Mouse (Mus musculus) embryonic fibroblast, embryonic 13.5 days (primary cell): ENCODE results near the gene D1Pas1. TPM values are rescaled to one million over a fixed set of nuclear protein-coding genes. Genes with fewer than 3 reads are reported as not detected.

Source experiments
- H3K27ac ChIP-seq: 2 replicates; pipeline ENCODE4 v1.5.1; 2012; ENCODE audit warnings: low read length, control low read depth, inconsistent platforms; ENCODE audit not compliant: insufficient read depth
- H3K4me1 ChIP-seq: 2 replicates; pipeline ENCODE4 v1.6.1; 2011; ENCODE audit warnings: low read length; ENCODE audit not compliant: control insufficient read depth, insufficient read depth
- H3K4me3 ChIP-seq: 2 replicates; pipeline ENCODE4 v1.5.1; 2011; ENCODE audit warnings: mild to moderate bottlenecking, control low read depth, low read length; ENCODE audit not compliant: insufficient read depth
- CTCF ChIP-seq: IDR thresholded peaks from 2 replicates; pipeline ENCODE4 v1.5.1; 2011; ENCODE audit warnings: mild to moderate bottlenecking, control low read depth, low read length, moderate library complexity, borderline replicate concordance; ENCODE audit not compliant: insufficient read depth
- POLR2A ChIP-seq: IDR thresholded peaks from 2 replicates; pipeline ENCODE4 v1.6.1; 2011; ENCODE audit warnings: low read depth, mild to moderate bottlenecking, control low read depth, low read length, moderate library complexity
- polyA plus RNA-seq: library from polyadenylated mRNA; stranded (reverse); fragments of >200 nt; gene quantifications from 2 replicates; pipeline ENCODE4 v1.2.4, GENCODE M21; 2011; ENCODE audit warnings: low read depth; ENCODE audit not compliant: missing spikeins, insufficient read length

D1Pas1 gene
- polyA plus RNA-seq, 1 experiment, result 0.16 TPM

DNA sequence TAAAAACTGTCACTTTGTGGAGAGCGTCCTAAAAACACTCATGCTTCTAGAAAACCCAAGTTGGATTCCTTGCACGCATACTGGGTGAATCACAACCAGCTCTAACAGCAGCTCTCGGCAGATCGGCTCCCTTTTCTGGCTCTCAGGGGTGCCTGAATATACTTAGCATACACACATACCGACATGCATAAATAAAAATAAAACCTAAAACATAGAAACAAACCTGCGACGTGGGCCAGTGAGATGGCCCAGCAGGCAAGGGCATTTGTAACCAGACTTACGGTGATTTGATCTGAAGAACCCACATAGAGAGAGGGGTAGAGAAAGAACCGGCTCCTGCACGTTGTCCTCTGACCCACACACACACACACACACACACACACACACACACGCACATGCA lies 17.9 kb downstream of the D1Pas1 start:
- H3K4me3 ChIP-seq, result no peak overlapping the region
- TF ChIP-seq POLR2A (no peak), CTCF (no peak)
- peaks cover 3% of the 10 kb centered on the region for H3K4me1 ChIP-seq
- H3K27ac ChIP-seq, result no peak overlapping the region

DNA sequence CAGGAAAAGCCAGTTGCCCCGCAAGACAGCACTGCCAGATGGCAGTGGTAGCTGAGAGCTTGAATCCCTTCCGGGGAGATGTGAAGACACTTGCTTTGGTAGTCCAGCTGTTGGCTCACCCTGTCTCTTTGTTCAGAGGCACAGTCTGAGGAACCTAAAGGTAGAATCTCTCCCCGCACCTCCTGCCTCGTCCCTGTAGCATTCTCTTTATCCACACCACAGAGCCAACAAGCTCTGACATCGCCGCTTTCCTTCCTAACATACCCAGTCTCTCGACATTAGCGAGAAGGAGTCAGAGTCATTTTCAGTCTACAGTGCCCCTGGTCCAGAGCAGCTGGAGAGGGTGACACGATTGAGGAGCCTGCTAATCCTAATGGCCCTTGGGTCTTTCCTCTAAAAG lies 18.9 kb downstream of the D1Pas1 start:
- Histone ChIP-seq H3K4me1 (peaks cover 3% of the 10 kb centered on the region), H3K27ac (no peak overlapping the region), H3K4me3 (no peak overlapping the region)
- TF ChIP-seq CTCF, result no peak
- no peak for TF ChIP-seq POLR2A

DNA sequence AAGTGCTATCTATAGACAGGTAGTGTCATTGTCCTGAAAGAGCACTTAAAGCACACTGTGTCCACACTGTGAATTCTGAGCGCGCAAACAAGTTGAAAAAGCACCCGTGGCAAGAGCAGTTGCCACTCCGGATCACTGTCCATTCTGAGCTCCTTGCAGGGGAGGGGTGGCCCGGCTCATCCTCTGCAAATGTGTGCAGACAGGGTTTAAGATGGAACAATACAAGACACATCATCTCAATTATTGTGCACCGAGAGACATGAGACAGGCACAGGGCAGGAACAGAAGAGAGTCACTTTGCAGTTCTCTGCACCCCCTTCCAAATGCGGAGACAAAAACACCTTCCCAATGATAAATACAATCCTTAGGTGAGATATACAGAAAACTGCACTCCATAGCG lies 19.3 kb downstream of the D1Pas1 start:
- H3K27ac ChIP-seq, result no peak overlapping the region
- H3K4me3 ChIP-seq, result no peak overlapping the region
- TF ChIP-seq POLR2A, result no peak
- no peak for TF ChIP-seq CTCF
- peaks cover 3% of the 10 kb centered on the region for H3K4me1 ChIP-seq

DNA sequence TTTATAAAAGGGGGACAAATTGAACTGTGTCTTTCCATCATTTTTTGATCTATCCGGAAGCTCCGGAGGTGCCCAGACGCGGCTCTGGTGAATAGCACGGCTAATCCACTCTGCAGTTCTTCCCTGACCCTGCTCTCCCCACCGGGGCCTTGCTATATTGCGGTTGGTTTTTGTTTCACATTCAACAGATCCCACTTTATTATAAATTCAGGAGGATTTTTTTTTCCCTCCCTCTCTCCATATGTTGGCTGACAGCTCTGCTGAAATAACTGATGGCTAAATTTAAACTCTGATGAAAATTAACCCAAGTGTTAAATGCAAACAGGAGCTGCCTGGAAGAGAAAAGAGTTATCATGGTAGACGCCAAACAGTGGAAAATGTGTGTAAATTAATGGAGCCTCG lies 21.1 kb downstream of the D1Pas1 start:
- TF ChIP-seq POLR2A, result no peak
- TF ChIP-seq CTCF, result no peak
- Histone ChIP-seq H3K4me3 (no peak overlapping the region), H3K27ac (0 out of 2 replicates have a peak overlapping the region, but pooled peaks have one; percentile 21), H3K4me1 (peaks cover 3% of the 10 kb centered on the region)

DNA sequence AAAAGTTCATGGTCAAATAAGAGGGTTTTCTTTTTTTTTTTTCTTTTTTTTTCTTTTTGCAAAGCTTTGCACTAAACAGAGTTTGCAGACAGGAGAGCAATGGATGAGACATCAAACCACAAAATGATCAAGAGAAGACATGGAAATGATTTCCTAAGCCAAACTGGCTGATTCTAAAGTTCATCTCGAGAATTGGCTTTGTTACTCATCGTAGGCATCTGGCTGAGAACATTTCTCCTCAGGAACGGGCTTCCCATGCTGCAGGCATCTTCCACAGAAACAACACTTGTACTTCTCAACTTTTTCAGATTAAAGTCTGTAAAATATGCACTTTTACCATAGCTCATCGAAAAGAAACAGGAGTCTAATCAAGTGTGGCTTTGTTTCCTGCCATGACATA lies 21.6 kb downstream of the D1Pas1 start:
- peaks cover 3% of the 10 kb centered on the region for H3K4me1 ChIP-seq
- TF ChIP-seq POLR2A (no peak), CTCF (no peak)
- H3K4me3 ChIP-seq, result no peak overlapping the region
- H3K27ac ChIP-seq, result 0 out of 2 replicates have a peak overlapping the region, but pooled peaks have one; percentile 21

DNA sequence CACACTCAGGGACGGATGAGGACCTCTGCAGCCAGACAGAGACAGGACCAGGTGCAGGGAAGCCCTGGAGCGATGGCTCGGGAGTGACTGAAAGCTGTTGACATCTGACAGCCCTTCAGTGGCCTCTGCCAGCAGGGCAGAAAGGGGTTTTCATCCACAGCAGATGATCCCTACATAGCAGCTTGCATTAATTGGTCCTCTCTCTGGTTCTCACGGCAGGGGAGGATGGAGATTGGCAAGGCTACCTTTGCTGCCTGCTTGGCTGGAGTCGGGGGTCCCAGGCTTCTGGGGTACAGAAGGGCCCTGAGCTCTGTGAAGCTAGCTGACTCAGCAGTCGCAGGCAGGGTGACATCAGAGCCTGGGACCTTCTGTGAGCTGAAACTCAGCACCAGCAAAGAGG lies 24.3 kb downstream of the D1Pas1 start:
- no peak for TF ChIP-seq CTCF
- TF ChIP-seq POLR2A, result no peak
- no peak overlapping the region for H3K27ac ChIP-seq
- H3K4me1 ChIP-seq, result no peaks in the 10 kb centered on the region
- H3K4me3 ChIP-seq, result no peak overlapping the region

DNA sequence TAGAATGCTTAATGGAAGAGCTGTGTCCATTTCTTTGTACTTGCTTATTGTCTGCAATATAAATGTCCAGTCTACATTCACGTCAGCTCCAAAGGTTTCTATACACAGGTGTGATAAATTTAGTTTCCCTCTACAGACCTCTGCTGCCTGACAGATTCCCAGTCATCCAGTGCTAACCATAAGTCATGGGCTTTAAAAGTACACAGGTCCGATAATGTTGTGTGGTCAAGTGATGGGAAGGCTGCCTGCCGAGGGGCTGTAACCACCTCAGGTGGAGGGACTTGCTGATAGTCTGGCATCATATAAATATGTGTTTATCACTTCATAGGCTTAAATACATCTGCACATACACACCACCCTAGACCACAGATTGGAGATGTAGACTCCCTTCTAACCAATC lies 24.9 kb downstream of the D1Pas1 start:
- Histone ChIP-seq H3K4me1 (no peaks in the 10 kb centered on the region), H3K27ac (no peak overlapping the region), H3K4me3 (no peak overlapping the region)
- TF ChIP-seq CTCF (no peak), POLR2A (no peak)

DNA sequence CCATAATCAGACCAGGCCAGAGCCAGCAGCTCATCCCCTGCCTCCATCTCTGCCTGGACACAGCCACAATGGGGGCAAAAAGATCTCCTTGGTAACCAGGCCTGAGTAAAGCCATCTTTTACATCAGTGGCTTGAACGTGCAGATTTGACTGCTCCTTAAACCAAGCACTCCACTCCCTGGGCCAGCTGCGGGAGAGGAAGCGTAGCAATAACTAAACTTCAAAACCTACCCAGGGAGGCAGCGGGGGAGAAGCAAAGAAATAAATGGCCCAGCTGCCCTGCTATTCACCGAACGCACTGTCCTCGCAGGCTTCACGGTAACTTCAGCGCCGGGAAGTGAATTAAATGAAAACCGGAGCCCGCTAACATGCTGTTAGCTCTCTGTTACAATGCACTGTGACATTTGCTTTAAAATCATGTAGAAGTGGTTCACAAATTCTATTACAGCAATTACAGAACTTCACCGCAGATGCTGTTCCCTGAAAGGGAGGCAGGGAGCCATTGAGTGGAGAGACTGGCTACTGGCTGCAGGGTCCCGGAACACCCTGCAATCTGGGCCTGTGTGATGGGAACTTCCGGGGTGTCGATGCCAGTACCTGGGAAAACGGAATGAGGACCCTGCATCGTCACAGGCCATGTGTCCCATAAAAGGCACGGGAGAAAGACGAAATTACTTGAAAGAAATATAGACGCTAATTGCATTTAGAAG lies 30.5 kb downstream of the D1Pas1 start:
- TF ChIP-seq CTCF (no peak), POLR2A (no peak)
- Histone ChIP-seq H3K4me1 (no peaks in the 10 kb centered on the region), H3K4me3 (no peak overlapping the region), H3K27ac (no peak overlapping the region)

DNA sequence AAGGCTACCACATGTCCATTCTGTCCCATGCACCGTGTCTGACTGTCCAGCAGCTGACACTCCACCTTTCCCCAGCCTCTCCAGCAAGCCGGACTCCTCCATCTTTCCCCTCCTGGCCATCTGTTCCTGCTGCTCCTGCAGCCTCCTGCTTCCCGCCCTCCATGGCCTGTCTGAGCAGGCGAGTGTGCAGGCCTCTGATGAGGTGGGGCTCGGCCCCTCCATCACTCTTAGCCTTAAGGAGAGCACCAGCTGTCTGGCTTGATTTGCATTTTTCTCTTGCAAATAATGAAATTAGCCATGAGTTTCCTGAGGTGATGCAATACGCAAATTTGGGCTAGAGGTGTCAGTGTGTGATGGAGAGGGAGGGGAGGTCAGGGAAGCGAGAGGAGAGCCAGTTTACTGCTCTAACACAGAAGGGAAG lies 36.2 kb downstream of the D1Pas1 start:
- no peaks in the 10 kb centered on the region for H3K4me1 ChIP-seq
- TF ChIP-seq POLR2A (no peak), CTCF (no peak)
- H3K27ac ChIP-seq, result no peak overlapping the region
- H3K4me3 ChIP-seq, result no peak overlapping the region

DNA sequence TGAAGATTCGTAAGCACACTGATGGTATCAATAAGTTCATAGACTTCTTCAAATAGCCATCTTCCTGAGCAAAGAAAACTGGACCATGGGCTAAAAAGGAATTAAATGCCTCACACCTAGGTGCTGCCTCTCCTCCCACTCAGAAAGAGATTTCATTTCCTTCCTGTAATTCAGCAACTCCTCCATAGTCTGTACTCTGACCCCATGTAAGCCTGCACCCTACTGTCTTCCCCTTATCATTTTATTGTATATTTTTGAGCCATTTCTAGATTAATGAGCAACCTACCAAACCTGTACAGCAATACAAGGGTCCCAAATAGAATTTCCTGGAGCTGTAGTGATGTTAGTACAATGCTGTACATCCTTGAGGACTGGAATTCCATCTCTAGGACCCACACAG lies 37.1 kb downstream of the D1Pas1 start:
- H3K27ac ChIP-seq, result no peak overlapping the region
- H3K4me1 ChIP-seq, result no peaks in the 10 kb centered on the region
- no peak overlapping the region for H3K4me3 ChIP-seq
- TF ChIP-seq POLR2A (no peak), CTCF (no peak)
